Mouse (Mus musculus) frontal cortex, postnatal 36 days (tissue): Measurements from ENCODE around the gene Clcn7.
"Not testable (repeated sequence)": the region's sequence is repeated elsewhere in the genome, so short reads cannot be mapped to it uniquely, and the experiment has no call there.

Experiments used
- DNase-seq, 2 experiments: peaks; one replicate each; pipeline ENCODE4 v3.0.0; 2022; ENCODE audit warnings: low spot score in 2 of 2

Clcn7 gene

DNA sequence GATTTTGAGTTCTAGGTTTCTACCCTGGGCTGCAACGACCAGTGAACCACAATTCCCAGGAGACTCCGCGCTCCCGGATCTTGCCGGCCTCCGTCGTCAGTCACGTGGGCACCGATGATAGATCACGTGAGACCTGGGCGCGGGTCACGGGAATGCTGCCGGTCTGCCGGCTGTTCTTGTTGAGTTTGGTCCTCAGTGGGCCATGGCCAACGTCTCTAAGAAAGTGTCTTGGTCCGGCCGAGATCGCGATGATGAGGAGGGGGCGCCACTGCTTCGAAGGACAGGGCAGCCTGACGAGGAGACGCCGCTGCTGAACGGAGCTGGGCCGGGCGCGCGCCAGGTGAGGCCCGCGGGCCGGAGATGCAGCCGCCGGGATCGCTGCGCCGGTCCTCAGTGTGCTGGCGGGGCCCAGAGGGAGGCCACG is at the start of gene Clcn7:
Clcn7 (plus strand) TSS at position 117 of the 424 bp plus-strand sequence.
- DNase-seq, result peak; percentile 96 to 98

DNA sequence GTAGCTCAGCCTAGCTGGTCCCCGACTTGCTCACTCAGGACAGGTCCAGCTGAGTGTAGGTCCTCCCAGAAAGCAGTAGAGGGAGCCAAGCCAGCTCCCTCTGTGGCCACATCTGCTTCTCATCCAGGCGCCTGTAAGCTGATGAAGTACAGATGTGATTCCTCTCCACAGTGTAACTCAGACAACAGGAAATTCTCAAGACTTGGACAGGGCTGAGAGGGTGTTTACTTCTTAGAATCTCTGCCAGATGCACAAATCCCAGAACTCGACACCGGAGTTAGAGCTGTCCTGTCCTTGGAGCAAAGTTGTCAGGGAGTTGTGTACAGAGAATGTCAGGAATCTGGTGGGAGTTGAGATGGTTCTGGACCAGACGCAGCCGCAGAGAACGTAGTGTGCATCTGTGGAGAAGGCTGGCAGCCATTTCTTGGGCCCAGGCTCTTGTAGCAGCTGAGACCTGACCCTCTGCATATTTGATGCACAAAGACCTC is 49.7 kb upstream of the Clcn7 start, which contains the start of gene Tmem204:
Tmem204 (minus strand) TSS at position 148 of the 488 bp plus-strand sequence.
- DNase-seq, result no peak

DNA sequence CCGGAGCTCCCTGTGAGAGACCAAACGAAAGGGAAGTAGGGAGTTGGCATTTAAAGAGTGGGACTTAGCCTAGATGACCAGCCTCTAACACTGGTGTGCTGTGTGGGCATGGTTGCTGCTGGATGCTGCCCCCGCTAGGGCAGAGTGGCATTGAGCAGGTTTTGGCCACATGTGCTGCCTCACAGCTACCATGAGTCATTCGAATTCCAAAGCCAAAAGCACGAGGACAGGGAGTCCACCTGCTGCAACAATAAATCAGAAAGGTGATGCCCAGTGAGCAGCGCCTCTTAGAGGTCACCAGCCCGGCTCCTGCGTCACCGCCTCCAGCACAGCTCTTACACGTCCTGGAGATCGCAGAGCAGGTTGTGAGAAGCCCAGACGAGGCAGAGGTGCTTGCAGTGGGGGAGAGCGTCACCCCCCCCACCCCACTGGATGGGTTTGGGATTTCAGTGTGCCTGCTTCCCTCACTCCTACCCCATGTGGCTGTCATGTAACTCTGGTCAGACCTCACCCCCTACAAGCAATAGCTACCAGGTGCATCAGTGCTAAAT is 48.3 kb upstream of the Clcn7 start:
- DNase-seq, result no peak

DNA sequence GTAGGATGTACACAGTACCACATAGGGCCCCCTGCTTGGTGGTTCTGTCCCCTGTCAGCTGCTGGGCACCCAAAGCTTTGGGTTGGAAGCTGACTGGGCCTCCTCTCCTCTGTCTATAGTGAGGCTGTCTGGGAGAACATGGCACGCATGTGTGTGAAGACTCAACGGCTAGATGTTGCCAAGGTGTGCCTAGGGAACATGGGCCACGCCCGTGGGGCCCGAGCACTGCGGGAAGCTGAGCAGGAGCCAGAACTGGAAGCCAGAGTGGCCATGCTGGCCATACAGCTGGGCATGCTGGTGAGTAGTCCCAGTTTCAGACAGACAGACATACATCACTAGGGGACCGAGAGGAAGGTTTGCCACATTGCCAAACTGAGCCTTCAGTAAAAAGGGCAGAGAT is 46.5 kb upstream of the Clcn7 start:
- DNase-seq, result no peak

DNA sequence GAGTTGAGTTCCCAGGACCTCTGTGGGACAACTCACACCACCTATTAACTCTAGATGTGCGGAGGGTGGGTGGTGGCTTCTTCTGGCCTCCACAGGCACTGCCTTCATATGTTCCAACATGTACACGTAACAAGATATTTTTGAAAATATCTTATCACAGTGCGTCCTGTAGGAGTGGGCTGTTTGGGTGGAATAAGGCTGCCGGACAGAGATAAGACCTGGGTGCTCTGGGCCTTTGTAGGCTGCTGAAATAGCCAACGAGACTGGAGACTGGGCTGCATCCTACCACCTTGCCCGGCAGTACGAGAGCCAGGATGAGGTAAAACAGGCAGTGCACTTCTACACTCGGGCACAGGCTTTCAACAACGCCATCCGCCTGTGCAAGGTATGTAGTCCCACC is 44.0 kb upstream of the Clcn7 start:
- DNase-seq, result no peak

DNA sequence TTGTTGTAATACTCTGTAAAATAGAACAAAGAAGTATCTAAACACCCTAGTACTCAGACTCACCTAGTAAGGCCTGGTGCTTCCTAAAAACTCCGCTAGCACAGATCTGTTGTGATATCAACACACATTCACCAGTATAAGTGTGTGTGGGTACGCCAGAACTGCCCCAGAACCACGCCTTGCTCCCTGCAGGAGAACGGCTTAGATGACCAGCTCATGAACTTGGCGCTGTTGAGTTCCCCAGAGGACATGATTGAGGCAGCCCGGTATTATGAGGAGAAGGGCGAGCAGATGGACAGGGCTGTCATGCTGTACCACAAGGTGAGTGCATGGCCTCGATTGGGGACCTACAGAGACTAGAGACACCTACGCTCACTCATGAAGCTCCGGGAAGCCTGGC is 42.7 kb upstream of the Clcn7 start:
- no peak for DNase-seq

DNA sequence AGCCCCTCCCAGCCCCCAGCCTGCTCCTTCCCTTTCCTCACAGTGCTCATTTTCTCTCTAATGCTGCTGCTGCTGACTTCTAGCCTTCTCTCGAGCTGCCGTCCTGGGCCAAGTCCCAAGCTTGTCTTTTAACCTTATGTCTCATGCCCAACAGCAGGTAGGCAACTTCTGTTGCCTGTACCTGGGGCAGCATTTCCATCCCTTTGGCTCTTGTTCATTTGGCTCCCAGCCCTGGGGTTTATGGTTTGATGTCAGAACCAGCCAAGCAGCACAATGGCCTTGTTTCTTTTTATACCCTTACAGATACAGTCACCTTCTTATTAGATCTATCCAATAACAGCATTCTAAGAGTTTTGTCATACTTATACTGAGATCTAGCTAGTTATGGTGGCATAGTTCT is 37.0 kb upstream of the Clcn7 start:
- DNase-seq, result no peak

DNA sequence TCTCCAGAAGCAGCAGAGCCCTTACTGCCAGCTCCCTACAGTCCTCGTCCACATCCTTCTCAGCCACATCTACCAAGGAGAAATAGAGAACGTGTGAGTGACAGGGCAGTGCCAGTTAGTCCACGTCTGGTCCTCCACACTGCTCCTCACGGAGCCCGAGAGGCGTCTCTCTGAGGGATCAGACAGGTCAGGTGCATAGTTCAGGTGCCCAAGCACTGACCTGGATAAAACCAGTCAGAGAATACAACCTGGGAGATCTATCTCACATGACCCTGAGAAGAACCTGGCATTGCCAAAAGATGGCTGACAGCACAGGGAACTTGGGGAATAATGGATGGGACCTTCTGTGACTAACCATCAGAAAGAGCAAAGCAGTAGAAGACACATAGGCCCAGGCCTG is 33.1 kb upstream of the Clcn7 start:
- no peak for DNase-seq

DNA sequence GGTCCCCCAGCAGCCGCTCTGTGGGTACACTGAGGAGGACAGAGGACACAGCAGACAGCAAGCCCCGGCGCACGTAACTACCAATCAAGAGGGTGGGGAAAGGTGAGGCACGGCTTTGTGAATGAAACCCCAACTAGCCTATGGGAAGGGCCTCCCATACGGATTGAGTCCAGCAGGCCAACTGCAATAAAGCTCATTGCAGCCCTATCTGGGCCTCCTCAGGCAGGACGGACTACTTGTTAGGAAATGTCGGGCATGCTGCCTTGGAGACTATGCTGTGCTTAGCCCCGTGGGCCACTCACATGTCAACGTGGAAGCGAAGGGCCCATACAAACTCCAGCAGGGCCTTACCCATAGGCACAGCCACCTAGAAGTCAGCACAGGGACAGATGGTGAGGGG is 31.9 kb upstream of the Clcn7 start:
- no peak for DNase-seq

DNA sequence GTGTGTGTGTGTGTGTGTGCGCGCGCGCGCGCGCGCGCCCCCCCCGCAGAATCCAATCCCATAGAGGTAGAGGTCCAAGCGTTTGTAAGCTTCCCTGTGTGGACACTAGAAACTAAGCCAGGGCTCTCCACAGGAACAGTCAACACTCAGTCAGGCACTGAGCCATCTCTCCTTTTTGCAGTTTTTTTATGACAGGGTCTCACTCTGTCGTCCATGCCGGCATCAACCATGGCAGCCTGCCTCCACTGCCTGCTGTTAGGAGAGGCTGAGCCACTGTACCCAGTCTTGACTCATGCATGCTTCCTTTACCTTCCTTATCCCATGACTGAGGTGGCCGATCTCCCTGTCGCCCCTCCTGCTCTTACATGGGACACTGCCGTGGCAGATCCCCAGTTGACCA is 25.4 kb upstream of the Clcn7 start:
- DNase-seq, result no peak

DNA sequence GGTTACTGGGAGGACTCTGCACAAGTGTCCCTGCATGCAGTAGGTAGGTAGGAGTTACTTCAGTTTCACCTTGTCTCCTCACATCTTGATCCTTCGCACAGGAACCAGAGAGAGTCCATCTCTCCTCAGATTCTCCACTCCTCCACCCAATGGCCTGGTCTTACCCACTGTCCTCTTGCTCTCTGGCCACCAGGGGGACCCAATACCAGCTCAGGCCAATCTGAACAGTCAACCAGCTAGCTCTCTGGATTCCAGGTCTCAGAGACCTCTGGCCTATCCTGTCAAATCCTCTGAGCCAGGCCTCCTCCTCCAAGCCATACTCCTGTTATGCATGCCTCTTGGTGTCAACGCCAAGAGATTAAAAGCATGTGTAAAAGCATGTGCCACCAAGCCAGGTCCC is 23.6 kb upstream of the Clcn7 start:
- DNase-seq, result no peak

DNA sequence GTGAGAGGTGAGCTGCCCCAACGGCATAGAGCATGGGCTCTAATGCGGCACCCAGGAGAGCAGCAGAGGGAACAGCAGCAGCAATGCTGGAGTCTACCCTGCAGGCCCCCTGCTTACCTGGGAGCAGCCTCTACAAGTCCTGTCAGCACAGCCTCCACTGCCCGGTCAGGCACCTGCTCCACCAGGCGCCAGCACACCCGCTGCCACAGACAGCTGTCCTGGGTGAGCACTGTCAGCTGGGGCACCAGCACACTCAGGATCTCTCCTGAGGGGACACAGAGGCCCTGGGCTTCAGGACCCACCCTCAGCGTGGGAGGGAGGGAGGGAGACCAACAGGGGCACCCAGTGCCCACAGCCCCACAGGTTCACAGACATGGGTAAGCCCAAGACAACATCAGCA is 22.6 kb upstream of the Clcn7 start:
- no peak for DNase-seq

DNA sequence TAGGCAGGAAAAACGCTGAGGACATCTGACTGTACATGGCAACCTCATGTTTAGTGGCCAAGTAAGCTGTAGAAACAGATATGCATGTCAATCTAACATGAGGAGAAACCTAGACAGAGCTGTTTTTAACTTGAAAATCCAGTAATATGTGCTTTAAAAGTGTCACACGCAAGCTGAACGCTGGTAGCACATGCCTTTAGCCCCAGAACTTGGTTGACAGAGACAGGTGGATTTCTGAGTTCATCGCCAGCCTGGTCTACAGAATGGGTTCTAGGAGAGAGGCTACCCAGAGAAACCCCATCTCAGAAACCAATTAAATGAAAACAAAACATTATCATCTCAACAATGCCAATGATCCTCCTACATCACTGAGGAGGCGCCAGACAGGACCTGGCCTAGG is 22.0 kb upstream of the Clcn7 start:
- DNase-seq, result no peak

DNA sequence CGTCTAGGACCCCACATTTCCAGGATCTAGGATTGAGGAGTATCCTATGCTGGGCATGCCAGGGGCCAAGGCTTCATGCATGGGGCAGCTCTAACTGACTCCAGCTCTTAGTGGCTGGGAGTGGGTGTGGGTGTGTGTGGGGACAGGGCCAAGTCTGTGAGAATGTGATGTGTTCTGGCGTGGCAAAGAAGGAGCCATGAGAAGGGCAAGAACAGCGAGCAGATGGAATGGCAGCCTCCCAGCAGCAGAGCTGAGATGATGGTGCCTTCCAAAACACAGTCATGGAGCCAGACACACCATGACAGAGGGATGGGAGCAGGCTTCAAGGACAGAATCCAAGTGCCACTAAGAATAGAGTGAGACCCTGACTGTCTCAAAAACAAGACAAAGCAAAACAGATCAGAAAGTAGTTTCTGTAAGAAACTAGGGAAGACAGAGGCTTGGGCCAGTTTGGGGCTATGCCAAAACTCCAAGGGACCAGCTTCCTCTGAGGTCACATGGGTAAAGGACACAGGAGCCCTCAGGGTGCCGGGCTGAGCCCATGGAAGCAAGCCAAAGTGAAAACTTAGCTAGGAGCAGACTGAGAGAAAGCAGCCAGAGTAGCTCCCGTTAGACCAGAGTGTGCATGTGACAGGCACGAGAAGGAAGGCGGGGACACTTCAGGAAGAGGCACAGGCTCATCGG is 21.3 kb upstream of the Clcn7 start:
- peak; percentile 21 to 51 for DNase-seq

DNA sequence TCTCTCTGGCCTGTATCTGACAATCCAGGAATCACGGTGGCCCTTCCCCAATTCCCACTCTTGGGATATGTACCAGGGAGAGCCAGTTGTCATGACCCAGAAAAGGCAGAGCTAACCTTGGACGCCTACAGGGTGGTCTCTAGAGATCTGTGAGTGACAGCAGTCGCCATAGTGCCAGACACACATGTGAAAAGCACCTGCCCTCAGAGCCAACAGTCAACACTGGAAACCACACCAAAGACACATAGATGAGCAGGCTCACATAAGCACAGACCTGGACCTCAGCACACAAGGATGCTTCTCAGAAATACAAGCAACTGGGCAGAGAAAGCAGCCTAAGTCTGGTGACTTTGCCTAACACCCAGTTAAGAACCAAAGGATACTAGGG is 20.8 kb upstream of the Clcn7 start:
- no peak for DNase-seq

DNA sequence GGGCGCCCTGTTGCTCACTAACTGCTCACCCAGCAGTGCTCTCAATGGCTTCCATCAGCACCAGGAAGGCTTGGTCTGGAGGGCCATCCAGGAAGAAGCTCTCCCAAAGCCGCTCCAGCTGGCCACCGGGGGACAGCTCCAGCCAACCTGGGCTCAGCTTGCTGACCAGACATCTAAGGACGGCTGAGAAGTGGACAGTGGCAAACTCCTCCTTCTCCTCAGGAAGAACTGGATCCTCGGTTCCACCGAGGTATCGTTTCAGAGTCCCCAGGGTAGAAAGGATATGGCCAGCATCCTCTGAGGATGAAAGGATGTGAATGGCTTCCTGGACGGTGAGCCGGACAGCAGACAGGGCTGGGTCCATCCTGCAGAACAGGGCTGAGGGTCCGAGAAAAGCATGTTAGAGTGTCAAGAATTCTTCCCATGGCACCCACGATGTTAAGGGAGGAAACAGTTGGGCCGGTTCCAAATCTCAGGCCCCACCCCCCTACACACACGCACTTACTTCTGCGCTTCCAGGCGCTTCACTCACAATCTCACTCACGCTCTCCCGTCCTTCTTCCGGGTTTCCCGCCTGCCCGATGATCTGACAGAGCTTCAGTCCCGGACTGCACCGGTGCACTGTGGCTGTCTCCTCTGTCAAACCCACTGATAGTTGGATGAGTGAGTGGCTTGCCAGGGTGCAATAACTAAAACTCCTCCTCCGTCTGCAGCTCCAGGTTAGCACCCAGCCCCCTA is 18.1 kb upstream of the Clcn7 start:
- DNase-seq, result no peak

DNA sequence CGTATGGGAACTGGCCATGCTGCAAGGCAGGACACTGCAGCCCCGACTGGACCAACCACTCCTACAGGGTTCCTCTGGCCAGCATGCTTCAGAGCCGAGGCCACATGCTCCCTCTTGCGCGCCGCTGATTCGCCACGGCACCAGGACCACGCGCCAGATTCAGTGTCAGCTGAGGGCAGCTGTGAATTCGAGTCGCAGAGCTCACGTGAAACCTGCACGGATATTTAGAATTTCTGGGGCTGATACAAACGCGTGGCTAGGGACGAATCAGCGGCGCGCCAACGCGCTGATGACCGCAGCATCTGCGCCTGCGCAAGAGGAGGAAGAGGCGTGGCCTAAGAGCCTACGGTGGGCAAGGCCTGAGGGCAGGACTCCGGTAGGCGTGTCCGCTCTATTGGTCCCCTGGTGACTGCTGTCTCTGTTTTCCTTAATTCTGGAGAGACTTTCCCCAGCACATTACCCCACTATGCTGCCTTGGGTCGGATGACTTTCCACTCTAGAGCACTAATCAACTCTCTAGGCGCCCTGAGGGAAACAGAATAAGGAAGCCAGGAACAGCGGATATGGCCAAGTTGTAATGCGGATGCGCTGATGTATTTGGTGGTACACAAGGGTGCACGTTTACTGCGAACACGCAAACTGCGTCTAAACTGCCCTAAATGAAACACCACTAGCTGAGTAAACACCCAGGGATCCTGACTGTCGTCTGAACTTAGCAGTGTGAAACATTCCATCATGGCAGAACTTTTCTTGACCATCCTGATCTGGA is 17.3 kb upstream of the Clcn7 start, which contains the start of gene Telo2:
Telo2 (minus strand) TSS at position 304 of the 769 bp plus-strand sequence.
- peak; percentile 91 to 93 for DNase-seq

DNA sequence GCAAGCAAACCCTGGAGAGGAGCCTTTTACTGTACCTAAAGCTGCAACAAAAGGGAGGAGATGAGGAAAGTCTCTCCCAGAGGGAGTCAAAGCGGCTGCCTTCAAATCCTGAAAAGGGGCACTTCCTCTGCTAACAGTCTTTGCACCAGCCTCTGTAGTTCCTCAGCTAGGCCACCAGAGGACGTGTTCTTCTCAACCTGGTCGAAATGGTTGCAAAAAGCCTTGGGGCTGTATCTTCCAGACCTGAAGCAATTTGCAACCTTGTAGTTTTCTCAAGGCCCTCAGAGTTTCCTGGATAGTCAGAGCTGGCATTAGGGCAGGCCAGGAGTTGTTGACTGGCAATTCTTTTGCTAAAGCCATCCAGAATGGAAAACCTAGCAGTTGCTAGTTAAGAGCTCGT is 15.9 kb upstream of the Clcn7 start:
- no peak for DNase-seq

DNA sequence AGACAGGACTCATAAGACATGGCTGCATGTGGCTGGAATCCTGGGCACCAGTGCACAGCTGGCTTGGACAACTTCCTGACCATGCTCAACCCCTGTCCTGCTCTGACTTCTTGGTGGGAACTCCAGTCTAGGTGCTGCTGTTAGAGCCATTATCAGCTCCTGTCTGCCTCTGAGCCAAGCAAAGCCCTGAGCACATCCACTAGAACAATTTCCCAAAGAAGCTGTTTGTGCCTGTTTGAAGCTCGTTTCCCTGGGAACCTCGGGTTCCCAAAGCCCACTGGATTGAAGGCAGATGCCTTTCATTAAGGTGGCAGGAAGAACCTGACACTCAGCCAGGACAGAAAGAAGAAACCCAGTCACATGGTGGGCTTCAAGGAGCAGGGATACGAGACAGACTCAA is 12.8 kb upstream of the Clcn7 start, which contains the start of gene Ptx4:
Ptx4 (plus strand) TSS at position 355 of the 400 bp plus-strand sequence.
- DNase-seq, result no peak

DNA sequence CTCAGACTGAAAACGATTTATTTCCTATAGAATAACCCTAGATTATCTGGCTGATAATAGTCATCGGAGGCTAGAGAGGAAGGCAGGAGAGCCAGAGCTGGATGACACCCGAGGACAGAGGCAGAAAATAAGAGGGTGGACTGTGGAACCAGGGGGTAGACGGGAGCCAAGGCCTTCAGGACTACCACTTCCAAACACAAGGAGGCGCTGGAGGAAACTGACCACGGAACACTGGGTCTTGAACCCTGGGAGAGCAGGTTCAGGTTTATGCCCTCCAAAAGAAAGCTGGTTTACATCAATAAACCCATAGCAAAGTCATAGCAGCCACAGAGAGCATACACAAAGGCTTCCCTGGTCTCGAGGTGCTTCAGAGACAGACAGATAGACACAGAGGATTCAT is 9.2 kb upstream of the Clcn7 start:
- DNase-seq, result no peak

DNA sequence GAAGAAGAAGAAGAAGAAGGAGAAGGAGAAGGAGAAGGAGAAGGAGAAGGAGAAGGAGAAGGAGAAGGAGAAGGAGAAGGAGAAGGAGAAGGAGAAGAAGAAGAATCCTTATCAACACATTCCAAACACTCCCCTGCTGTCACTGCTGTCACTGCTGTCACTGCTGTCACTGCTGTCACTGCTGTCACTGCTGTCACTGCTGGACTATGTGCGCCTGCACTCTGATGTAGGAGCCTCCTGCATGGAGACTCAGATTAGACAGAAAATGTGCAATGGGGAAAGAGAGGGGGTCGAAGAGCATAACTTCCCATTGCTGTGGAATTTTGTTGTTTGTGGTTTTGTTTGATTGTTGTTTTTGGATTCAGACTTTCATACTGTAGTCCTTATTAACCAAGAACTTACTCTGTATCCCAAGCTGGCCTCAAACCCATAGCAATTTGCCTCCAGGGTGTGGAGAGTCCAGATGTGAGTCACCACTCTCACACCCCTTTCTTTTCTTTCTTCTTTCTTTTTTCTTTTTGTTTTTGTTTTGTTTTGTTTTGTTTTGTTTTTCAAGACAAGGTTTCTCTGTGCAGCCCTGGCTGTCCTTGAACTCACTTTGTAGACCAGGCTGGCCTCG is 7.6 kb upstream of the Clcn7 start:
- not testable (repeated sequence) for DNase-seq

DNA sequence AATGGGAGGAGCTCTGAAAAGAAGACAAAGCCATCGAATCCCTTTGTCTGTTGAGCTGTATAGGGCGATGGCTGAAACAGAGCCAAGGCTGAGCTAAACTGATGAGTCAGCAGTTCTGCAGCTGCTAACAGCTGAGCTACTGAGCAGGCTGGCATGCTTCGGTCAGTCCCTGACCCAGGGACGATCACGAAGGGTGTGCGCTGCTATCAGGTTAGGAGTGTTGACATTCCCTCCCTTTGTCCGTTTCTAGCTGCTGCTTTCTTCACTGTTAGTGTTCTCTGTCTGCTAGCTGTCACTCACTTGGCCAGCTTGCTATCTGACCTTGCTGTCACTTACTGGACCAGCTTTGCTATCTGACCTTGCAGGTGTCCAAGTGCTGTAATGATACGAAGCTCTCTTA is 6.1 kb upstream of the Clcn7 start:
- no peak for DNase-seq
